Mouse (Mus musculus) liver, embryonic 14.5 days (tissue): ENCODE data around the gene Hoxd3. TPM values are rescaled to one million over a fixed set of nuclear protein-coding genes. Genes with fewer than 3 reads are reported as not detected.

Experiments
- ATAC-seq: fragments of 200-750 bp; cut with Nextera tagmentation; 2 replicates; pipeline ENCODE4 v1.8.0; 2017; ENCODE audit warnings: moderate number of reproducible peaks, mild to moderate bottlenecking, moderate library complexity; ENCODE audit not compliant: insufficient read depth
- DNase-seq, 3 experiments: peaks; one replicate each; pipeline ENCODE4 v3.0.0-alpha.2; 2012 to 2013; ENCODE audit warnings: low read depth in 3 of 3, low spot score in 3 of 3
- H3K27ac ChIP-seq: fragments of 300-500 bp; sonication (generic); 2 replicates; pipeline ENCODE4 v1.5.1; 2014; ENCODE audit warnings: moderate library complexity, mild to moderate bottlenecking, control low read depth, inconsistent platforms
- H3K27me3 ChIP-seq: fragments of 300-500 bp; sonication (generic); 2 replicates; pipeline ENCODE4 v1.6.1; 2014; ENCODE audit warnings: mild to moderate bottlenecking, low read length, moderate library complexity; ENCODE audit not compliant: control insufficient read depth, insufficient read depth
- H3K36me3 ChIP-seq: fragments of 300-500 bp; sonication (generic); replicated peaks from 2 replicates; pipeline ENCODE4 v1.6.1; 2014; ENCODE audit warnings: low read depth; ENCODE audit not compliant: control insufficient read depth, insufficient read depth
- H3K4me1 ChIP-seq, 2 experiments: fragments of 200-500 bp in 1 of 2; fragments of 300-500 bp in 1 of 2; sonication (generic) in 1 of 2; replicated peaks; 2 replicates each; pipeline ENCODE4 v1.6.1; 2012 to 2014; ENCODE audit warnings: antibody characterized with exemption in 1 of 2, inconsistent platforms in 1 of 2, low read length in 1 of 2; ENCODE audit not compliant: control insufficient read depth in 2 of 2, insufficient read depth in 2 of 2
- H3K4me2 ChIP-seq: fragments of 300-500 bp; sonication (generic); 2 replicates; pipeline ENCODE4 v1.6.1; 2014; ENCODE audit warnings: low read depth, mild to moderate bottlenecking, control low read depth, moderate library complexity
- H3K4me3 ChIP-seq, 2 experiments: fragments of 200-500 bp in 1 of 2; fragments of 300-500 bp in 1 of 2; sonication (generic) in 1 of 2; 2 replicates each; pipeline ENCODE4 v1.5.1; 2012 to 2014; ENCODE audit warnings: low read depth in 2 of 2, low read length in 2 of 2, mild to moderate bottlenecking in 2 of 2, control low read depth in 1 of 2, inconsistent platforms in 1 of 2, moderate library complexity in 1 of 2; ENCODE audit not compliant: insufficient read depth in 1 of 2
- H3K9ac ChIP-seq: fragments of 300-500 bp; sonication (generic); replicated peaks from 2 replicates; pipeline ENCODE4 v1.6.1; 2014; ENCODE audit warnings: mild to moderate bottlenecking, control low read depth, moderate library complexity
- H3K9me3 ChIP-seq: fragments of 300-500 bp; sonication (generic); 2 replicates; pipeline ENCODE4 v1.6.1; 2016; ENCODE audit warnings: low read length, mixed read lengths; ENCODE audit not compliant: control insufficient read depth
- CTCF ChIP-seq: IDR thresholded peaks from 2 replicates; pipeline ENCODE4 v1.5.1; 2016; ENCODE audit warnings: antibody characterized with exemption, low read depth, control low read depth
- EP300 ChIP-seq: IDR thresholded peaks from 2 replicates; pipeline ENCODE4 v1.6.1; 2016; ENCODE audit warnings: antibody characterized with exemption, low read depth
- WGBS: fragments of 180-500 bp; shearing (Covaris S2); extraction: QIAGEN DNeasy Blood & Tissue Kit; methylation state at CpG from one replicate; pipeline ENCODE4 v1.1.7; 2014; ENCODE audit not compliant: insufficient replicate concordance; 5-methylcytosine and 5-hydroxymethylcytosine counted together
- polyA plus RNA-seq, 2 experiments: library from polyadenylated mRNA; depleted of rRNA in 1 of 2; stranded (reverse) in 1 of 2; unstranded in 1 of 2; fragments of >200 nt; fragmentation: Nextera tagmentation in 1 of 2; extraction: Ambion mirVana in 1 of 2; gene quantifications; 2 replicates each; pipeline versions ENCODE4 v1.2.1 to v1.2.3; 2012 to 2014

The Hoxd3 gene
- polyA plus RNA-seq, 2 experiments, result 0.02 TPM; not detected in 1

DNA sequence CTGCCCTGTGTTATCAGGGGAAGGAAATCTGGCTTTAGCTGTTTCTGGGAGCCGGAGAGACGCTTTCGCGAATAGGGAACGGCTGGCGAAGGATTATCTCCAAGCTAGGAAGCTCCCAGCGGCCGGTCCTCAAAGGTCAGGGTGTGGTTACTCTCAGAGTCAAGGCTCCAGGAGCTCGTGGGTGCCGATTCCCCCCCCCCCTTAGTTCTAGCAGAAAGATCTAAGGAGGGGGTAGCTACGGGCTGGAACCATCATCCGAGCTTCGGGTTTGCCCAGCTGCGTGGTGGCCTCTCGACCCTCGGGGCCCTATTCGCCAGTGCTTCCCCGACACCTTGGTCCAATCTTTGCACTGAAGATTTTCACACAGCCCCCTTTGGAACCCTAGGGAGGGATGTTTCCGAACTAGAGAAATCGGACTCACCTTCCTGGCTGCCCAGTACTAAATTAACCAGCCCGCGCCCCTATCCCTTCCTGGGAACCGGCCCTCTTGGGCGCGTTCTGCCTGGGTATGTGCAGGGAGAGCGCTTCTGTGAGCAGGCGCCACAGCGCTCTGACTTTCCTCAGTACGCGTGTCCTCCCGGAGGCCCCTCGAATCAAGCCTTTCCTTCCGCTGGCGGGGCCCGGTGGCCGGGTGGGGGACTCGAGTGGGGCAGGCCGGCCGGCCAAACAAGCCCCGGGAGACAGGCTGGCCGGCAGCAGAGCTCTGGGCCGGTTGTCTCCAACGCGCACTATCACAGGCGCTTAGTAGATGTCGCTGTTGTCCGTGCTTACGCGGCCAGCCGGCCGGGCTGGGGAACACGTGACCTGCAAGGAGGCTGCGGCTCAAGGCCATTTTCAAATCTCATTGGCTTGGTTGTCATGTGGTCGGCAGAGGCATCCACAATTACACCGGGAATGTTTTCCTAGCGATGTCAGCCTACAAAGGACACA is 20.4 kb upstream of the Hoxd3 start, which contains the start of gene Hoxd10:
Gene Hoxd10 (plus strand): TSS at position 903 of the 930 bp plus-strand sequence.
- Histone ChIP-seq H3K36me3 (no peaks in the 10 kb centered on the region), H3K4me3 (no peak within 1 kb of the TSS), H3K9ac (no peak within 1 kb of the TSS), H3K27ac (no peak within 1 kb of the TSS), H3K9me3 (no peaks in the 10 kb centered on the region), H3K4me1 (no peaks in the 10 kb centered on the region), H3K27me3 (peaks cover 100% of the 10 kb centered on the region), H3K4me2 (no peak within 1 kb of the TSS)
- no peak for ATAC-seq
- TF ChIP-seq CTCF (no peak), EP300 (no peak)
- 1% methylated on average over 56 of the region's 56 CpGs for WGBS
- DNase-seq, result no peak

DNA sequence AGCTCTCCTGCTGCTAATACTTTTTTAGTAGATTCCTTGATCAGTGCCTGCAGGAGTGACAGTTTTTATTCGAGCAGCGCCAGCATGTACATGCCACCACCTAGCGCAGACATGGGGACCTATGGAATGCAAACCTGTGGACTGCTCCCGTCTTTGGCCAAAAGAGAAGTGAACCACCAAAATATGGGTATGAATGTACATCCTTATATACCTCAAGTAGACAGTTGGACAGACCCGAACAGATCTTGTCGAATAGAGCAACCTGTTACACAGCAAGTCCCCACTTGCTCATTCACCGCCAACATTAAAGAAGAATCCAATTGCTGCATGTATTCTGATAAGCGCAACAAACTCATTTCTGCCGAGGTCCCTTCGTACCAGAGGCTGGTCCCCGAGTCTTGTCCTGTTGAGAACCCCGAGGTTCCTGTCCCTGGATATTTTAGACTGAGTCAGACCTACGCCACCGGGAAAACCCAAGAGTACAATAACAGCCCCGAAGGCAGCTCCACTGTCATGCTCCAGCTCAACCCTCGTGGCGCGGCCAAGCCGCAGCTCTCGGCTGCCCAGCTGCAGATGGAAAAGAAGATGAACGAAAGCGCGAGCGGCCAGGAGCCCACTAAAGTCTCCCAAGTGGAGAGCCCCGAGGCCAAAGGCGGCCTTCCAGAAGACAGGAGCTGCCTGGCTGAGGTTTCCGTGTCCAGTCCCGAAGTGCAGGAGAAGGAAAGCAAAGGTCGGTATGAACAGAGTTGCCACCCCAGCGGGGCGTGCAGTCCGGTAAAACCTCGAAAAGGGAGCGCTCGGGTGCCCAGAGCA is 19.5 kb upstream of the Hoxd3 start:
- TF ChIP-seq CTCF (no peak), EP300 (no peak)
- no peak overlapping the region for H3K9ac ChIP-seq
- no peaks in the 10 kb centered on the region for H3K4me1 ChIP-seq
- no peaks in the 10 kb centered on the region for H3K36me3 ChIP-seq
- 4% methylated on average over 35 of the region's 35 CpGs for WGBS
- ATAC-seq (no peak), DNase-seq (no peak)
- no peaks in the 10 kb centered on the region for H3K9me3 ChIP-seq
- no peak overlapping the region for H3K4me2 ChIP-seq
- peaks cover 100% of the 10 kb centered on the region for H3K27me3 ChIP-seq
- H3K4me3 ChIP-seq, result no peak overlapping the region
- H3K27ac ChIP-seq, result no peak overlapping the region

DNA sequence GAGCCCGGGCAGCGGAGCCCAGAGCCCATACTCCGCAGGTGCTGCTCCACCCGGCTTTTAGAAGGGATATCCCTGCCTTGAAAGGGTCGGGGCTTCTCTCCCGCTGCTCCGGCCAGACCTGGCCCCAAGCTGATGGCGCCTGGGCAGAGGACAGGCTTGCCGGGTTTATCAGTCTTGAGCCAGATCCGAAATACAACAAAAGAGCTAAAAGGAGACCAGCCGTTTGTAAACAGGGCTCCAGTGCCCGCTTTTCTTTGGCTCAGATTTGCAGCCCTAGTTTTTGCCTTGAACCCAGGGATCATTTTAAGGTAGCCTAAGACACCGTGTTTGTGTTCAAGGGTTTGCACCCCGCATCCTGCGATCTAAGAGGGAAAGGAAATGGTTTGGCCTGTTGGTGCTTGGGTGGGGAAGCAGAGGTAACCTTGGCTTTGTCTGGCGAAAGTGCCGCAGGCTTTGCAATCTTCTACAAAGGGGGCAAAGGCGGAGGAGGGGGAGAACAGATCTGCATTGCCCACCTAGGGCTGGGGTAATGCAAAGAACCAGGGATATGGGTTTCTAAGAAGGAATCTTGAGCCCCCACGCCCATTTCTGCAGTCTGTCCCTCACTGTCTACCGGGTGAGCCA is 18.8 kb upstream of the Hoxd3 start:
- no peak overlapping the region for H3K4me3 ChIP-seq
- 2% methylated on average over 20 of the region's 20 CpGs for WGBS

GRCm38 (mm10) chr2:74693432-74693827 is 18.3 kb upstream of the Hoxd3 start:
- Histone ChIP-seq H3K27ac (no peak overlapping the region), H3K27me3 (peaks cover 100% of the 10 kb centered on the region), H3K9me3 (no peaks in the 10 kb centered on the region), H3K4me2 (no peak overlapping the region), H3K36me3 (no peaks in the 10 kb centered on the region), H3K4me3 (no peak overlapping the region), H3K4me1 (no peaks in the 10 kb centered on the region), H3K9ac (no peak overlapping the region)
- DNase-seq, result no peak
- TF ChIP-seq EP300, result no peak
- no peak for TF ChIP-seq CTCF
- no peak for ATAC-seq
- WGBS, result 10% methylated on average over 4 of the region's 4 CpGs

More for the DNA sequence above, 18.8 kb upstream of the Hoxd3 start:
- no peak for DNase-seq
- no peaks in the 10 kb centered on the region for H3K9me3 ChIP-seq
- TF ChIP-seq CTCF, result no peak
- no peak for TF ChIP-seq EP300
- no peak overlapping the region for H3K9ac ChIP-seq
- H3K27me3 ChIP-seq, result peaks cover 100% of the 10 kb centered on the region
- H3K4me1 ChIP-seq, result no peaks in the 10 kb centered on the region
- no peak overlapping the region for H3K27ac ChIP-seq
- ATAC-seq, result no peak
- H3K36me3 ChIP-seq, result no peaks in the 10 kb centered on the region
- no peak overlapping the region for H3K4me2 ChIP-seq

- DNase-seq (peak in 1 of 3 experiments; percentile 13), ATAC-seq (no peak)
- WGBS, result 3% methylated on average over 16 of the region's 16 CpGs
- no peaks in the 10 kb centered on the region for H3K36me3 ChIP-seq
- H3K9ac ChIP-seq, result no peak overlapping the region
- peaks cover 100% of the 10 kb centered on the region for H3K27me3 ChIP-seq
- H3K4me3 ChIP-seq, result no peak overlapping the region
- H3K9me3 ChIP-seq, result no peaks in the 10 kb centered on the region
- H3K27ac ChIP-seq, result no peak overlapping the region
- no peaks in the 10 kb centered on the region for H3K4me1 ChIP-seq
- TF ChIP-seq CTCF, result peak; percentile 31; the same call in 1 of the 2 replicates
- no peak for TF ChIP-seq EP300
- H3K4me2 ChIP-seq, result no peak overlapping the region
These were observed 17.7 kb upstream of the Hoxd3 start for GRCm38 (mm10) chr2:74694066-74694465.
